Mouse (Mus musculus): Measurements from ENCODE around the gene Notch3. TPM values are rescaled to one million over a fixed set of nuclear protein-coding genes. Genes with fewer than 3 reads are reported as not detected.

Gene Notch3
- polyA plus RNA-seq, 1 experiment from 2014 or later = 26.8 TPM

DNA sequence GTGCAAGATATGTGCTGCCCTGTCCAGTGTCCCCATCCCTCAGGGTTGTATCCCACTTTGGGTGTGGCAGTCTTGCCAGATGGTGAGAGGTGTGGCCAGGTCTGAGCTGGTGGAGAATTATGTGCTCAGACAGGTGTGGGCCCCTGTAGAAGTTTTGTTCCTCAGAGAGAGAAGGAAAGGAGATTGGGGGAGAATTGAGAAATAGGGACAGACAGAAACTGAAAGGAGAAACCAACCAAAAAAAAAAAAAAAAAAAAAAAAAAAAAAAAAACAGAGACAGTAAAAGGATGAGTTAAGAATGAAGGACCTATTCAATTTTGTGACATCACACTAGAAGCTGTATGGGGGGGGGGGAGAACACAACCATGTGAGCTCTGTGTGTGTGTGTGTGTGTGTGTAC, 1.9 kb downstream of the Notch3 start:
- Histone ChIP-seq H3K4me1 (peaks cover 59% of the 10 kb centered on the region), H3K4me3 (no peak overlapping the region), H3K4me2 (replicated peaks) (peak overlapping the region; percentile 71), H3K36me3 (peaks cover 7% of the 10 kb centered on the region; the same call in 1 of the 2 replicates), H3K9me3 (no peaks in the 10 kb centered on the region), H3K27me3 (0 out of 2 replicates have a peak, but pooled peaks cover 3% of the 10 kb centered on the region), H3K9ac (replicated peaks) (no peak overlapping the region), H3K27ac (replicated peaks) (peak overlapping the region; percentile 93)
- no peak for ATAC-seq (ENCODE audit: low FRiP score, low read depth)

DNA sequence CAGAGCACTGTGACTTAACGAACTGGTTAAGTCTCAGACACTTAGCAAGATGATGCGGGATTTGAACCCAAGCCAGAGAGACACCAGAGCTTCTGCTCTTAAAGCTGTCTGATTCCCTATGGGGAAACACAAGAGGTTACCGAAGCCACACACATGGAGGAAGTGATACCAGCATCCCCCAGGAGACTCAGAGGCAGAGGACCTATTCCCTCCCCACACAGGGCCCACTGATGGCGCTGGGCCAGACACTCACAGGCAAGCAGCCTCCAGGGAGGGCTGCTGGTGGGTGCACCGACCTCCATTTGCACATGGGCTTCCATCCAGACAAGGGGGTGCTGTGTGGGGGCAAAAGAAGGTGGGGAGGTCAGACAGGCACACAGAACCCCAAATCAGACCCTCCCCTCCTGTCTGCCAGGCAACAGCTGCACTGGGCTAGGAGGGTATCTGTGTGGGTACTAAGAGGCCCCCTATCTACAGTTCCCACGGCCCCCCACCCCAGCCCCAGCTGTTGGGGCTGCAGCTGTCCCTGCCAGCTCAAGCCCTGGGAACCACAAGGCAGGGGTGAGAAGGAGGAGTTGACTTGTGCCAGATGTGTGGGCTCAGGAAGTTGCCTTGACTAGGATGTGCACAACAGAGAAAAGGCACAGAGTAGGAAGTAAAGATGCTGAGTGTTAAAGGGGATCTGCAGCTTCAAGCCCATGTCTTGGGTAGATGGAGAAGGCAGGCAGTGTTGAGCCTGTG, 2.6 kb downstream of the Notch3 start:
- ATAC-seq (ENCODE audit: low FRiP score, low read depth) = no peak
- H3K36me3 ChIP-seq = peaks cover 7% of the 10 kb centered on the region; the same call in 1 of the 2 replicates
- peak overlapping the region; percentile 93 for H3K4me2 ChIP-seq (replicated peaks)
- 0 out of 2 replicates have a peak, but pooled peaks cover 3% of the 10 kb centered on the region for H3K27me3 ChIP-seq
- peaks cover 59% of the 10 kb centered on the region for H3K4me1 ChIP-seq
- 0 out of 2 replicates have a peak overlapping the region, but pooled peaks have one; percentile 2 for H3K4me3 ChIP-seq
- 69% methylated on average over 6 of the region's 6 CpGs for WGBS
- 0 out of 2 replicates have a peak overlapping the region, but pooled peaks have one; percentile 7 for H3K9ac ChIP-seq (replicated peaks)
- no peaks in the 10 kb centered on the region for H3K9me3 ChIP-seq
- peak overlapping the region; percentile 50; the same call in 1 of the 2 replicates for H3K27ac ChIP-seq (replicated peaks)

DNA sequence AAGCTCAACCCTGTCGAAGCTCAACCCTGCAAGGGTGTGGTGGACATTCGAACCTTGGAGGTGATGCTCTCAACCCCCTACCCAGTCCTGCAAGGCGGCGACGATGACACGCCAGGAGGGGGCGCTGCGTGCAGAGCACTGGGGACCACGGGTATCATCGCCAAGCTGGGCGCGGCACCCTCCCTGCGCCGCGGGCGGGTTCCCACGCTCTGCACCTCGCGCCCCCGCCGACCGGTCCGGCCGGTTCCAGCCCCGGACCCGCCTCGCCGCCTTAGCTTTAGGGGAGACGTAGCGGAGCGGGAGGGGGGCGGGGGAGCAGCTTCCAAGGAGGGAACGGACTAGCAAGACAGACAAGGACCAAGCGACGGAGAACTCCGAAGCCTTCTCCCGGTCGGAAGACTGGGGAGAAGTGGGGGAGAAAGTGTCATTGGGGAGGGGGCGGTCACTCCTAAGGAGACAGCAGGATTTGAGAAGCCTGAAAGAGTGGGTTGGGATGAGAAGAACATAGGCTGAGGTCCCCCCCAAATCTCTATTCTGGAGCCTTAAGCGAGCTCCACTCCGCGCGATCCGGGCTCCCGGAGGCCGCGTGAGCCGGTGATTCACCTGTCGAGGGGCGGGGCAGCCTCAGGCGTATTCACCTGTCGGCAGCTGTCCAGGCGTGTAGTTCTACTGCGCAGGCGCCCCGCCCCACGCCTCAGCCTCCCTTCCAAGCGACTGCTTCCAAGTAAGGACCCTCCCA, 4.4 kb downstream of the Notch3 start:
- Histone ChIP-seq H3K9ac (replicated peaks) (peak overlapping the region; percentile 78), H3K9me3 (no peaks in the 10 kb centered on the region), H3K27me3 (0 out of 2 replicates have a peak, but pooled peaks cover 3% of the 10 kb centered on the region), H3K27ac (replicated peaks) (0 out of 2 replicates have a peak overlapping the region, but pooled peaks have one; percentile 6), H3K36me3 (peaks cover 25% of the 10 kb centered on the region), H3K4me3 (peak overlapping the region; percentile 64), H3K4me2 (replicated peaks) (peak overlapping the region; percentile 93), H3K4me1 (peaks cover 56% of the 10 kb centered on the region)
- 2% methylated on average over 58 of the region's 58 CpGs for WGBS
- no peak; the same call in 1 of the 2 replicates for ATAC-seq (ENCODE audit: low FRiP score, low read depth)

DNA sequence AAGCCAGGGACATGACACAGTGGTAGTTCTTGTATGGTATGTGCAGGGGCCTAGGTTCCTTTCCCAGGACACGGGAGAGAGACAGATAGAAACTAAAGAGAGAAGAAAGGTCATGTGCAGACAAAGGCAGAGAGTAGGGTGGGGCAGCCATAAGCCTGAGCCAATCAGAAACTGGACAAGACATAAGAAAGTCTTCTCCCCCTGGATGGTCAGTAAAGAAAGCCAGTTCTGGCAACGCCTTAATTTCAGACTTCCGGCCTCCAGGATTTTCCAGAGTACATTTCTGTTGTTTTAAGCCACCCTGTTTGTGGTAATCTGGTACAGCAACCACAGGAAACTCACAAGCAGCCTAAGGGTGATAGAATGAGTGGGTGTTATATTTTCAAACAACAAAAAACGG, 5.8 kb downstream of the Notch3 start:
- no peak overlapping the region for H3K9ac ChIP-seq (replicated peaks)
- no peaks in the 10 kb centered on the region for H3K27me3 ChIP-seq
- no peak overlapping the region for H3K4me3 ChIP-seq
- H3K9me3 ChIP-seq = no peaks in the 10 kb centered on the region
- no peak overlapping the region for H3K4me2 ChIP-seq (replicated peaks)
- ATAC-seq (ENCODE audit: low FRiP score, low read depth) = no peak
- peaks cover 48% of the 10 kb centered on the region for H3K4me1 ChIP-seq
- no peak overlapping the region for H3K27ac ChIP-seq (replicated peaks)
- H3K36me3 ChIP-seq = peaks cover 37% of the 10 kb centered on the region
- 76% methylated on average over 4 of the region's 4 CpGs for WGBS

DNA sequence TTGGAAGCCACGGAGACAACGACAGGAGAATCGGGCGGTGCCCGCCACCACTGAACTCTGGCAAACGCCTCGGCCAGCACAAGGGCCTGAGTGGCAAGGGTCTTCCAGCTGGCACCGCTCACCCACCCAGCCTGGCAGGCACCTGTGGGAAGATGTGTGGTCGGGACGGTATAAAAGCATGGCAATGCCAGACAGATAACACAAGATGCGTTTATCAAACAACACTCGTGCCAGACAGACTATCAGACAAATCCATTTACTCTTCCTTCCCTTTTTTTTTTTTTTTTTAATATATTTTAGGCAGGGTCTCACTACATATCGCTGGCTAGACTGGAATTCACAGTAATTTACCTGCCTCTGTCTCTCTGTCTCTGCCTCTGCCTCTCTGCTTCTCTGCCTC, 7.8 kb downstream of the Notch3 start:
- no peaks in the 10 kb centered on the region for H3K9me3 ChIP-seq
- H3K4me2 ChIP-seq (replicated peaks) = no peak overlapping the region
- 92% methylated on average over 13 of the region's 13 CpGs for WGBS
- peaks cover 29% of the 10 kb centered on the region for H3K4me1 ChIP-seq
- no peak overlapping the region for H3K4me3 ChIP-seq
- H3K9ac ChIP-seq (replicated peaks) = no peak overlapping the region
- ATAC-seq (ENCODE audit: low FRiP score, low read depth) = no peak
- H3K27ac ChIP-seq (replicated peaks) = no peak overlapping the region
- H3K36me3 ChIP-seq = peaks cover 55% of the 10 kb centered on the region
- no peaks in the 10 kb centered on the region for H3K27me3 ChIP-seq

DNA sequence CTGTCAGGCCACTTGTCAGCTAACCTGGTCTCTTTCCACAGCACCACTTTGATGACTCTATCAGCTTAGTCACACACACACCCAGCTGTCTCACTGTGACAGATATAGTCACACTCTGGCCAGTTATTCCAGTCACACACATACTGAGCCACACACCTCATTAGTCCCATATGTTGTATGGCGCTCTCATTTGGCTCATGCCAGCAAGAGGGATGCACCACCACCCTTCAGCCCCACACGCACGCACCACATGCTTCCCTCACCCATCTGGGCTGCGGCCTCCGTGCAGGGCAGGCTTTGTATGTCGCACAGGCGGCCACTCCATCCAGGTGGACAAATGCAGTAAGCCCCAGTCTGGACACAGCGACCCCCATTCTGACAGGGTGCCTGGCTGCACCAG, 19.9 kb downstream of the Notch3 start:
- Histone ChIP-seq H3K9me3 (no peaks in the 10 kb centered on the region), H3K27ac (replicated peaks) (no peak overlapping the region), H3K27me3 (no peaks in the 10 kb centered on the region), H3K4me2 (replicated peaks) (no peak overlapping the region), H3K4me3 (no peak overlapping the region), H3K4me1 (no peaks in the 10 kb centered on the region), H3K9ac (replicated peaks) (no peak overlapping the region), H3K36me3 (peaks cover 88% of the 10 kb centered on the region)
- WGBS = 97% methylated on average over 8 of the region's 8 CpGs
- ATAC-seq (ENCODE audit: low FRiP score, low read depth) = no peak

DNA sequence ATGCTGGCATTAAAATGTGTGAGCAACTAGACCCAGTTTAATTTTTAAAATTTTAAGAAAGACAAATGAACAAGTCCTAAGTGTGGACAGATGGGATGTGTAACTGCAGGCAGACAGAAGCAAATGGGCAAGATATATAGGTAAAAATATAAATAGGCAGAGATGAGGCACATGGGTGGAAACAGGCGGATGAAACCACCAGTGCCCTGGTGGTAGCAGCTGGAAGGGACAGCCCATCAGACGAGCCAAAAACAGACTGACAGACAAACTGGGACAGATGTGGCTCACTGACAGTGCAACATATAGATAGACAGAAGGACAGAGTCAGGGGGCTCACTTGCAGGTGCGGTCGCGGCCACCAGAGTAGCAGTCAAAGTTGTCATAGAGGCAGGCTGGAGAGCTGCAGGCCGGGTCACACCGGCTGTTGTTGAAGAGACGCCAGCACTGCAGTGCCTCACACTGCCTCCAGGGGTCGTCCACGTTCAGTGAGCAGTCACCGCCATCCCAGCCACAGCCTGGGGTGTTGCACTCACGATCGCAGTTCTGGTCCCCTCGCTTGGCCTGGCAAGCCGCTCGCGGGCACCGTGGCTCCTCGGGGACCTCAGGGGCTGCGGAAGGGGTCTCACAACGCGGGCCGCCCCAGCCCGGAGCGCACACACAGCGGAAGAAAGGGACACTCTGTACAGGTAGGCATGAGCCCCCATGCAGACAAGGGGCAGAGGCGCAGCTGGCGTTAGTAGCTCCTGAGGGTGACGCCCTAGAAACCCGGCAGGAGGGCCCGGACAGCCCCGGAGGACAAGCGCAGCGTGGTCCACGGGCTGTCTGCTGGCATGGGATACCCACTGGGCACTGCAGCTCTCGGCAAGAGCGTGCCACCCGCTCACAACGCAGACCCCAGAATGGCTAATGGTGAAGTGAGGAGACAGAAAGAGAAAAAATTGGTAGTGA, 23.5 kb downstream of the Notch3 start:
- Histone ChIP-seq H3K9ac (replicated peaks) (no peak overlapping the region), H3K27ac (replicated peaks) (0 out of 2 replicates have a peak overlapping the region, but pooled peaks have one; percentile 15), H3K27me3 (no peaks in the 10 kb centered on the region), H3K9me3 (no peaks in the 10 kb centered on the region), H3K4me3 (peak overlapping the region; percentile 23), H3K36me3 (peaks cover 91% of the 10 kb centered on the region), H3K4me1 (no peaks in the 10 kb centered on the region), H3K4me2 (replicated peaks) (peak overlapping the region; percentile 46)
- WGBS = 28% methylated on average over 39 of the region's 39 CpGs
- peak; percentile 70 for ATAC-seq (ENCODE audit: low FRiP score, low read depth)

DNA sequence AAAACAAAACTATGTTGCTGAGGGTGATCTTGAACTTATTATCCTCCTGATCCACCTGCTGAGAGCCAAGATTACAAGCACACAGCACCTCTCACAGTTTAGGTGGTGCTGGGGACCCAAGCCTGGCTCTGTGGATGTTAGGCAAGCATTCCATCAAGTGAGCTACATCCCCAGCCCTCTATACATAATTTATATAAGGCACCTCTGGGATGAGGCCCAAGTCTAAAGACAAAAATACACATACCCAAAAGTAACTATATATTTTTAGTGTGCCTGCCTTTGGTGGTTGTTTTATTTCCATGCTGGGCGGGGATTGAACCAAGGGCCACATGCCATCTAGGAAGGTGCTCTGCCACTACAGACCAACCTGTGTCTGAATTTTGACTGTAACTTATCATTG, 24.4 kb downstream of the Notch3 start:
- no peak for ATAC-seq (ENCODE audit: low FRiP score, low read depth)
- Histone ChIP-seq H3K27me3 (no peaks in the 10 kb centered on the region), H3K9me3 (no peaks in the 10 kb centered on the region), H3K4me1 (no peaks in the 10 kb centered on the region), H3K9ac (replicated peaks) (no peak overlapping the region), H3K27ac (replicated peaks) (no peak overlapping the region), H3K36me3 (peaks cover 91% of the 10 kb centered on the region), H3K4me2 (replicated peaks) (no peak overlapping the region), H3K4me3 (no peak overlapping the region)
- 96% methylated on average over 1 of the region's 1 CpGs for WGBS

DNA sequence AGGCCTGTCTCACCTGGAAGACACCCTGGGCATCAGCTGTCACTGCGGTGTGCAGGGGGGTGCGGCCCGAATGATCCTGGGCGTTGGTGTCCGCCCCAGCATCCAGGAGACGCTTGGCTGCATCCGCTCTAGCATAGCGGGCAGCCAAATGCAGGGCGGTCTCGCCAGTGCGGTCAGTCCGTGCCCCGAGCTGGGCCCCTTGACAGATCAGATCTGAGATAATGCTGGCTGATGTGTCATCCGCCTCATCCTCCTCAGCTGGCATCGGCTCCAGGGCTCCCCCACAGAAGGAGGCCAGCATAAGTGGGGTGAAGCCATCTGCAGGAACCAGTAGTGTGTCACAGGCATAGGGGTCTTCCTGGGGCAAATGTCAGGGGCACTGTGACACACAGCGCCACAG, 33.3 kb downstream of the Notch3 start:
- no peak overlapping the region for H3K27ac ChIP-seq (replicated peaks)
- peaks cover 97% of the 10 kb centered on the region for H3K36me3 ChIP-seq
- no peak for ATAC-seq (ENCODE audit: low FRiP score, low read depth)

DNA sequence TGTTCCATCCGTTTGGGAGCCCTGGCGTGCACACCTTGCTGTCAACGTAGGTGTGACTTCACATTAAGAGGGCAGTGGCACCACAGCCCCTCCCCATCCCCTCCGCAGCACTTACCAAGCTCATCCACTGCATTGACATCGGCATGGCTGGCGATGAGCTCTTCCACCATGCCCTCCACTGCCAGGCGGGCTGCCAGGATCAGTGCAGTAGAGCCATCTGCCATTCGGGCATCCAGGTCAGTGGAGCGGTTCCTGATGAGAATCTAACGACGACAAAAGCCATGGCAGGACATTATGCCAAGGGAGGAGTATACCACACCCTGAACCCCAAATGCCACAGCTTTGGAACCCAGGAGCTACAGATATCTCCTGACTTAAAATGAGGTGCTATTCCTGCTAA, 34.6 kb downstream of the Notch3 start:
- WGBS = 97% methylated on average over 11 of the region's 11 CpGs
- no peak overlapping the region for H3K27ac ChIP-seq (replicated peaks)
- peaks cover 97% of the 10 kb centered on the region for H3K36me3 ChIP-seq
- ATAC-seq (ENCODE audit: low FRiP score, low read depth) = no peak
- H3K9ac ChIP-seq (replicated peaks) = no peak overlapping the region
- H3K9me3 ChIP-seq = no peaks in the 10 kb centered on the region
- no peak overlapping the region for H3K4me2 ChIP-seq (replicated peaks)
- H3K4me1 ChIP-seq = no peaks in the 10 kb centered on the region
- no peaks in the 10 kb centered on the region for H3K27me3 ChIP-seq
- H3K4me3 ChIP-seq = no peak overlapping the region

More for the DNA sequence above, 33.3 kb downstream of the Notch3 start:
- WGBS = 95% methylated on average over 16 of the region's 16 CpGs
- H3K4me3 ChIP-seq = no peak overlapping the region
- no peaks in the 10 kb centered on the region for H3K27me3 ChIP-seq
- no peak overlapping the region for H3K9ac ChIP-seq (replicated peaks)
- H3K9me3 ChIP-seq = no peaks in the 10 kb centered on the region
- H3K4me1 ChIP-seq = no peaks in the 10 kb centered on the region
- H3K4me2 ChIP-seq (replicated peaks) = no peak overlapping the region

DNA sequence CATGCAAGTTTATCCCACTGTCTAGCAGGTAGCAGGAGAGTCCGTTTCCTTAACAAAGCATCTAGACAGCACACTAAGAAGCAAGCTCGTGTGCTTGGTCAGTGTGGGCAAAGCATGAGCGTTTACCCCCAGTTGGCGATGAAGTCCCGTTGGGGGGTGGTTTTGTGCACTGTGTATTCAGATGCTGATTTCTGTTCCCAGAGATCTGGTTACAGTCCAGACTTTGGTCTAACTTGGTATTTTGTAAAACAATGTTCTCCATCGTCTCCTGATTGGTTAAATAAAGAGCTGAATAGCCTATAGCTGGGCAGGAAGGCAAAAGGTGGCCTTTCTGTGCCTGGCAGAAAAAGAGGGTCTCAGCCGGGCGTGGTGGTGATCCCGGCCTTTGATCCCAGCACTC, 36.1 kb downstream of the Notch3 start:
- 92% methylated on average over 9 of the region's 9 CpGs for WGBS
- no peak overlapping the region for H3K27ac ChIP-seq (replicated peaks)
- no peaks in the 10 kb centered on the region for H3K27me3 ChIP-seq
- no peak for ATAC-seq (ENCODE audit: low FRiP score, low read depth)
- H3K4me3 ChIP-seq = no peak overlapping the region
- no peak overlapping the region for H3K9ac ChIP-seq (replicated peaks)
- H3K4me1 ChIP-seq = no peaks in the 10 kb centered on the region
- H3K4me2 ChIP-seq (replicated peaks) = no peak overlapping the region
- H3K36me3 ChIP-seq = peaks cover 94% of the 10 kb centered on the region
- H3K9me3 ChIP-seq = no peaks in the 10 kb centered on the region

Measured in midbrain, embryonic 12.5 days (tissue).